35 mouse cellular contexts compared by ENCODE assay signal in genomic region chr3:31423517-31423916, GRCm38 (mm10).
"Had no signal": no experiment of that assay in that cellular context is flagged by ENCODE, and none has a peak within 500 bp of the region (broad histone marks: within the 10 kb centered on the region; RNA-seq: fewer than 3 reads in every experiment).

No protein-coding gene starts in this region.

- H3K4me1 ChIP-seq: heart, embryonic 10.5 days; heart, embryonic 12.5 days; heart, embryonic 13.5 days; heart, embryonic 15.5 days; hindbrain, embryonic 10.5 days; hindbrain, embryonic 12.5 days; hindbrain, embryonic 13.5 days; hindbrain, embryonic 15.5 days; intestine, embryonic 15.5 days; kidney, embryonic 15.5 days had no signal

- DNase-seq: heart, adult 2 months; heart, postnatal 10 days; heart, postnatal 14 days; heart, postnatal 36 days; heart, postnatal 4 days; kidney, adult 11 months; kidney, adult 18-20 months; kidney, adult 2 months; kidney, adult 8-10 months; kidney, adult 9 months; kidney, postnatal 10 days; kidney, postnatal 14 days; kidney, postnatal 25 days; kidney, postnatal 36 days; kidney, postnatal 4 days; layer of hippocampus, adult 9-11 months had no signal

- H3K27me3 ChIP-seq: heart, embryonic 12.5 days; heart, embryonic 13.5 days; heart, embryonic 15.5 days; hindbrain, embryonic 12.5 days; hindbrain, embryonic 13.5 days; hindbrain, embryonic 15.5 days; intestine, embryonic 15.5 days; kidney, embryonic 15.5 days had no signal

- H3K9ac ChIP-seq: heart, embryonic 12.5 days; heart, embryonic 13.5 days; heart, embryonic 15.5 days; hindbrain, embryonic 12.5 days; hindbrain, embryonic 13.5 days; hindbrain, embryonic 14.5 days; hindbrain, embryonic 15.5 days; intestine, embryonic 15.5 days; kidney, embryonic 15.5 days had no signal

- H3K4me3 ChIP-seq: heart, adult 2 months; heart, embryonic 10.5 days; heart, embryonic 12.5 days; heart, embryonic 13.5 days; heart, embryonic 15.5 days; hindbrain, embryonic 10.5 days; hindbrain, embryonic 12.5 days; hindbrain, embryonic 13.5 days; hindbrain, embryonic 15.5 days; intestine, embryonic 15.5 days; kidney, embryonic 15.5 days; layer of hippocampus, adult 2 months had no signal

- H3K36me3 ChIP-seq: heart, embryonic 10.5 days; heart, embryonic 12.5 days; heart, embryonic 13.5 days; heart, embryonic 15.5 days; hindbrain, embryonic 10.5 days; hindbrain, embryonic 12.5 days; hindbrain, embryonic 13.5 days; hindbrain, embryonic 15.5 days; intestine, embryonic 15.5 days; kidney, embryonic 15.5 days had no signal

- ATAC-seq: hindbrain, embryonic 16.5 days; hindbrain, postnatal 0 days; inflammation-experienced regulatory T-cells, adult 6 months; intestine, embryonic 15.5 days; intestine, embryonic 16.5 days; intestine, postnatal 0 days had no signal

- H3K9me3 ChIP-seq: heart, embryonic 10.5 days; heart, embryonic 12.5 days; heart, embryonic 13.5 days; heart, embryonic 15.5 days; hindbrain, embryonic 10.5 days; hindbrain, embryonic 12.5 days; hindbrain, embryonic 13.5 days; hindbrain, embryonic 15.5 days; intestine, embryonic 15.5 days; kidney, embryonic 15.5 days had no signal

- H3K27ac ChIP-seq: heart, adult 2 months; heart, embryonic 10.5 days; heart, embryonic 13.5 days; heart, embryonic 15.5 days; hindbrain, embryonic 10.5 days; hindbrain, embryonic 12.5 days; hindbrain, embryonic 13.5 days; hindbrain, embryonic 14.5 days; hindbrain, embryonic 15.5 days; hindbrain, postnatal 0 days; intestine, embryonic 15.5 days; kidney, embryonic 15.5 days; kidney, postnatal 0 days; layer of hippocampus, adult 2 months had no signal

- H3K4me2 ChIP-seq: heart, embryonic 11.5 days; heart, embryonic 12.5 days; heart, embryonic 13.5 days; heart, embryonic 15.5 days; hindbrain, embryonic 12.5 days; hindbrain, embryonic 13.5 days; hindbrain, embryonic 14.5 days; hindbrain, embryonic 15.5 days; intestine, embryonic 15.5 days; kidney, embryonic 15.5 days had no signal
